Mouse (Mus musculus): ENCODE data around the gene Cd244a.

- no peak for TF ChIP-seq MAX (IDR thresholded peaks at IDR 0.05; ENCODE audit: low read length)
- no peak for TF ChIP-seq CTCF (IDR thresholded peaks at IDR 0.05 in 2 of 3, conservative IDR thresholded peaks at IDR 0.05 in 1 of 3; ENCODE audit: control insufficient read depth in 1 of 3, insufficient read depth in 1 of 3, low read depth in 2 of 3, low read length in 3 of 3, poor library complexity in 1 of 3, severe bottlenecking in 1 of 3)
- no peak for TF ChIP-seq USF2 (IDR thresholded peaks at IDR 0.05; ENCODE audit: borderline replicate concordance in 1 of 2, insufficient read depth in 1 of 2, low read depth in 1 of 2, low read length in 2 of 2)
Measured at GRCm38 (mm10) chr1:171604686-171605085, 45.7 kb downstream of the Cd244a start.
